In the genomic region with DNA sequence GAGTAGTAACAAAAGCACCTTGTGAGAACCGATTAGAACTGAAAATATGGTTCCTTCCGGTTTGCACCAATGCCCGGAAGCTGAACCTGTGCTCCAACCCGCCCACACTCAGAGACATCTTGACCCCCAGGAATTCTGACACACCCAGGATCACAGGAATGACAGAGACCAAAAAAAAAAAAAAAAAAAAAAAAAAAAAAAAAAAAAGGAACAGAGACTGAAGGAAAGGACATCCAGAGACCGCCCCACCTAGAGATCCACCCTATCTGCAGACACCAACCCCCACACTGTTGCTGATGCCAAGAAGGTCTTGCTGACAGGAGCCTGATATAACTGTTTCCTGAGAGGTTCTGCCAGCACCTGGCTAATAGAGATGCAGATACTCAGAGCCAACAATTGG, we compare ENCODE assay signal across 32 mouse cellular contexts. TPM values are rescaled to one million over a fixed set of nuclear protein-coding genes. Genes with fewer than 3 reads are reported as not detected.
"Had no signal": no experiment of that assay in that cellular context is flagged by ENCODE, and none has a peak within 500 bp of the region (broad histone marks: within the 10 kb centered on the region; RNA-seq: fewer than 3 reads in every experiment).

No protein-coding gene starts in this region.

- DNase-seq: gastrocnemius, postnatal 14 days; gastrocnemius, postnatal 36 days; heart, adult 2 months; heart, postnatal 10 days; heart, postnatal 36 days; kidney, adult 18-20 months; kidney, adult 8-10 months; kidney, postnatal 10 days; kidney, postnatal 25 days; kidney, postnatal 4 days; liver had no signal

- H3K36me3 ChIP-seq: heart, embryonic 12.5 days; hindbrain, embryonic 13.5 days; intestine, embryonic 15.5 days; limb, embryonic 10.5 days; limb, embryonic 12.5 days; liver, embryonic 12.5 days had no signal

- H3K9ac ChIP-seq: heart, embryonic 12.5 days; hindbrain, embryonic 13.5 days; intestine, embryonic 15.5 days; limb, embryonic 12.5 days; liver, embryonic 12.5 days; liver, embryonic 14.5 days had no signal

- H3K27ac ChIP-seq: heart, adult 2 months; hindbrain, embryonic 13.5 days; intestine, embryonic 15.5 days; layer of hippocampus, adult 2 months; left cerebral cortex, adult 2 months; limb, embryonic 10.5 days; limb, embryonic 12.5 days; liver, embryonic 12.5 days; liver, embryonic 14.5 days had no signal

- H3K9me3 ChIP-seq: hindbrain, embryonic 13.5 days; intestine, embryonic 15.5 days; limb, embryonic 10.5 days; limb, embryonic 12.5 days had no signal

- H3K4me3 ChIP-seq: heart, adult 2 months; heart, embryonic 12.5 days; hindbrain, embryonic 13.5 days; intestine, embryonic 15.5 days; layer of hippocampus, adult 2 months; left cerebral cortex, adult 2 months; limb, embryonic 10.5 days; limb, embryonic 12.5 days; liver, embryonic 12.5 days had no signal

- ATAC-seq: hindbrain, embryonic 16.5 days; inflammation-experienced regulatory T-cells, adult 6 months; intestine, embryonic 15.5 days; intestine, postnatal 0 days; liver, embryonic 12.5 days had no signal

- H3K4me2 ChIP-seq: heart, embryonic 12.5 days; hindbrain, embryonic 13.5 days; intestine, embryonic 15.5 days; limb, embryonic 12.5 days; liver, embryonic 12.5 days had no signal

RNA-seq across cellular contexts. Expression of a gene that starts 11.6 kb away (rescaled TPM):
- total RNA-seq: gastrocnemius, adult 18-20 months; gastrocnemius, adult 8-10 months; gastrocnemius, postnatal 14 days; gastrocnemius, postnatal 36 days; heart, adult 2 months; heart, postnatal 10 days; heart, postnatal 36 days; hematopoietic stem cell, adult 5-6 weeks; layer of hippocampus, postnatal 25 days; left cerebral cortex, adult 2 months; left cerebral cortex, postnatal 36 days had no signal
- polyA plus RNA-seq: heart, embryonic 14.5 days; heart, embryonic 16.5 days; hindbrain, embryonic 13.5 days; hindbrain, embryonic 16.5 days; inflammation-experienced regulatory T-cells, adult 6 months; intestine, postnatal 0 days; kidney, embryonic 14.5 days; liver, embryonic 12.5 days; liver, embryonic 14.5 days had no signal

RNA-seq across cellular contexts. Expression of a gene that starts 17.0 kb away (rescaled TPM):
- total RNA-seq: gastrocnemius, adult 18-20 months; gastrocnemius, adult 8-10 months; gastrocnemius, postnatal 14 days; heart, adult 2 months; heart, postnatal 10 days; heart, postnatal 36 days; layer of hippocampus, postnatal 10 days had no signal
- polyA plus RNA-seq: heart, adult 2 months; hindbrain, embryonic 16.5 days; kidney, embryonic 14.5 days had no signal

RNA-seq across cellular contexts. Expression of a gene that starts 42.8 kb away (rescaled TPM):
- polyA plus RNA-seq: heart, adult 2 months; hindbrain, embryonic 13.5 days; hindbrain, embryonic 16.5 days had no signal

RNA-seq across cellular contexts. Expression of a gene that starts 43.1 kb away (rescaled TPM):
- polyA plus RNA-seq: heart, adult 2 months had no signal

RNA-seq across cellular contexts. Expression of a gene that starts 47.7 kb away (rescaled TPM):
- polyA plus RNA-seq: inflammation-experienced regulatory T-cells, adult 6 months had no signal
